ENCODE assay signal across 21 mouse cellular contexts in genomic region chr4:114945021-114945420, GRCm38 (mm10). TPM values are rescaled to one million over a fixed set of nuclear protein-coding genes. Genes with fewer than 3 reads are reported as not detected.
DNase-seq lines count a peak whose midpoint lies in the region; ATAC-seq lines count a peak whose summit lies in the region.
"Had no signal": no experiment of that assay in that cellular context is flagged by ENCODE, and none has a peak within 500 bp of the region (broad histone marks: within the 10 kb centered on the region; RNA-seq: fewer than 3 reads in every experiment).

No protein-coding gene starts in this region.

- no peaks in the 10 kb centered on the region for H3K36me3 ChIP-seq in forebrain, embryonic 10.5 days (replicated peaks)
- H3K36me3 ChIP-seq in forebrain, embryonic 16.5 days (ENCODE audit: control insufficient read depth, insufficient read depth), result no peaks in the 10 kb centered on the region
- H3K36me3 ChIP-seq: liver, embryonic 13.5 days; midbrain, embryonic 12.5 days; neural tube, embryonic 12.5 days had no signal

- intact Hi-C loops in left cerebral cortex, postnatal 4 days (cut with DNase I), result loop anchor here (10.0 kb wide), 1 partner anchor 300 kb away; no protein-coding TSS in a partner anchor

- DNase-seq in forebrain, embryonic 10.5 days (ENCODE audit: extremely low spot score, low spot score), result peak; percentile 22
- peak; percentile 48 for DNase-seq in left cerebral cortex, postnatal 4 days
- no peak for DNase-seq in left cerebral cortex, adult 9 months (ENCODE audit: low spot score in 2 of 2)
- DNase-seq in adipocyte (ENCODE audit: low spot score) (peak; percentile 79), MN1 (ENCODE audit: low spot score) (no peak)
- peak; percentile 18 for DNase-seq in embryo, embryonic 10 days (ENCODE audit: low spot score)
- no peak for DNase-seq in right cerebral cortex, adult 18-20 months
- DNase-seq: cerebellum, postnatal 25 days; layer of hippocampus, adult 9-11 months; liver, embryonic 13.5 days; right cerebral cortex, postnatal 25 days; thymus, adult 18-20 months had no signal

- no peak overlapping the region for H3K4me2 ChIP-seq in forebrain, embryonic 16.5 days (ENCODE audit: low read length)
- H3K4me2 ChIP-seq: liver, embryonic 13.5 days; midbrain, embryonic 12.5 days; neural tube, embryonic 12.5 days had no signal

- 34% methylated on average over 5 of the region's 5 CpGs for WGBS in forebrain, embryonic 10.5 days
- WGBS in forebrain, embryonic 16.5 days, result 12% methylated on average over 5 of the region's 5 CpGs

- no peak overlapping the region for H3K27ac ChIP-seq in forebrain, embryonic 10.5 days
- H3K27ac ChIP-seq in forebrain, embryonic 16.5 days (ENCODE audit: low read length), result no peak overlapping the region
- H3K27ac ChIP-seq: kidney, postnatal 0 days; liver, embryonic 13.5 days; midbrain, embryonic 12.5 days; neural tube, embryonic 12.5 days had no signal

- H3K4me1 ChIP-seq in forebrain, embryonic 10.5 days, result peaks cover 28% of the 10 kb centered on the region
- H3K4me1 ChIP-seq in forebrain, embryonic 16.5 days (replicated peaks; ENCODE audit: control insufficient read depth, insufficient read depth, low read length), result no peaks in the 10 kb centered on the region; the same call in 1 of the 2 replicates
- H3K4me1 ChIP-seq: liver, embryonic 13.5 days had no signal

- no peak for ATAC-seq in forebrain, embryonic 16.5 days
- ATAC-seq: inflammation-experienced regulatory T-cells, adult 6 months had no signal

- no peaks in the 10 kb centered on the region for H3K9me3 ChIP-seq in forebrain, embryonic 10.5 days
- H3K9me3 ChIP-seq in forebrain, embryonic 16.5 days (ENCODE audit: control insufficient read depth, low read length), result no peaks in the 10 kb centered on the region
- H3K9me3 ChIP-seq: liver, embryonic 13.5 days; midbrain, embryonic 12.5 days; neural tube, embryonic 12.5 days had no signal

- H3K4me3 ChIP-seq in forebrain, embryonic 10.5 days, result no peak overlapping the region
- no peak overlapping the region for H3K4me3 ChIP-seq in forebrain, embryonic 16.5 days (replicated peaks; ENCODE audit: low read length)
- H3K4me3 ChIP-seq: liver, embryonic 13.5 days; midbrain, embryonic 12.5 days; neural tube, embryonic 12.5 days had no signal

- no peak overlapping the region for H3K9ac ChIP-seq in forebrain, embryonic 16.5 days (replicated peaks; ENCODE audit: low read depth, low read length)
- H3K9ac ChIP-seq: liver, embryonic 13.5 days; midbrain, embryonic 12.5 days; neural tube, embryonic 12.5 days had no signal

- peaks cover 82% of the 10 kb centered on the region for H3K27me3 ChIP-seq in forebrain, embryonic 10.5 days (ENCODE audit: poor library complexity, severe bottlenecking)
- H3K27me3 ChIP-seq in forebrain, embryonic 16.5 days (replicated peaks; ENCODE audit: control insufficient read depth, insufficient read depth, low read length), result peaks cover 27% of the 10 kb centered on the region

RNA-seq across cellular contexts. Expression of gene Foxe3, which starts 19.2 kb away (rescaled TPM):
- polyA plus RNA-seq in forebrain, embryonic 10.5 days (2016; fragmentation: Nextera tagmentation; extraction: Ambion mirVana), result 1.1 and 1.5 TPM in 2 replicates
- not detected in 2 replicates for polyA plus RNA-seq in forebrain, embryonic 16.5 days (2015; fragmentation: Nextera tagmentation; extraction: Ambion mirVana)
- total RNA-seq in left cerebral cortex, postnatal 4 days (2021), result not detected
- total RNA-seq: ES-E14; granulocyte monocyte progenitor cell, adult 5-6 weeks; heart, postnatal 10 days; left cerebral cortex, postnatal 14 days had no signal
- polyA plus RNA-seq: inflammation-experienced regulatory T-cells, adult 6 months; kidney, postnatal 0 days; liver, embryonic 13.5 days; neural tube, embryonic 12.5 days had no signal

RNA-seq across cellular contexts. Expression of gene Foxd2, which starts 36.3 kb away (rescaled TPM):
- polyA plus RNA-seq in forebrain, embryonic 10.5 days (2016; fragmentation: Nextera tagmentation; extraction: Ambion mirVana), result 1.6 and 1.7 TPM in 2 replicates
- polyA plus RNA-seq in forebrain, embryonic 16.5 days (2015; fragmentation: Nextera tagmentation; extraction: Ambion mirVana), result 0.15 TPM in 2 replicates
- total RNA-seq in left cerebral cortex, postnatal 4 days (2021), result 1 to 10 TPM in 1 of 2 experiments, under 1 TPM in 1; 0.76 to 1.2 TPM
- polyA plus RNA-seq: liver, embryonic 13.5 days had no signal

RNA-seq across cellular contexts. Expression of gene Cmpk1, which starts 42.0 kb away (rescaled TPM):
- polyA plus RNA-seq in forebrain, embryonic 10.5 days (2016; fragmentation: Nextera tagmentation; extraction: Ambion mirVana), result 74.1 and 74.9 TPM in 2 replicates
- polyA plus RNA-seq in forebrain, embryonic 16.5 days (2015; fragmentation: Nextera tagmentation; extraction: Ambion mirVana), result 160 and 185 TPM in 2 replicates
- 100 to 1,000 TPM; 141 to 149 TPM for total RNA-seq in left cerebral cortex, postnatal 4 days (2021)

RNA-seq across cellular contexts. Expression of gene Stil, which starts 54.9 kb away (rescaled TPM):
- 22.0 and 24.3 TPM in 2 replicates for polyA plus RNA-seq in forebrain, embryonic 10.5 days (2016; fragmentation: Nextera tagmentation; extraction: Ambion mirVana)
- polyA plus RNA-seq in forebrain, embryonic 16.5 days (2015; fragmentation: Nextera tagmentation; extraction: Ambion mirVana), result 4.9 and 6.4 TPM in 2 replicates
- 1 to 10 TPM; 2.9 to 3.1 TPM for total RNA-seq in left cerebral cortex, postnatal 4 days (2021)

Comparison
In these comparisons a context has a peak if more than half of its experiments do, and no peak if none do; other contexts are left out.
1. DNase-seq: peak in forebrain, embryonic 10.5 days (single experiment), left cerebral cortex, postnatal 4 days (single experiment), adipocyte (single experiment) and embryo, embryonic 10 days (single experiment); none in left cerebral cortex, adult 9 months (0 of 2), right cerebral cortex, adult 18-20 months (single experiment) and MN1 (single experiment).